Mouse (Mus musculus) central nervous system, embryonic 14 days (tissue): Measurements from ENCODE around the gene Usp48. TPM values are rescaled to one million over a fixed set of nuclear protein-coding genes. Genes with fewer than 3 reads are reported as not detected.

ENCODE experiments used
- polyA plus RNA-seq: library from polyadenylated mRNA; depleted of rRNA; stranded (reverse); fragments of >200 nt; gene quantifications from 2 replicates; pipeline ENCODE4 v1.2.3, GENCODE M21; 2012; rRNA removed

Gene Usp48
- polyA plus RNA-seq = 140 and 147 TPM in 2 replicates

GRCm38 (mm10) chr4:137593601-137594495 is at the start of gene Usp48:
Gene Usp48, plus strand, starts transcription at chr4:137593755.

DNA sequence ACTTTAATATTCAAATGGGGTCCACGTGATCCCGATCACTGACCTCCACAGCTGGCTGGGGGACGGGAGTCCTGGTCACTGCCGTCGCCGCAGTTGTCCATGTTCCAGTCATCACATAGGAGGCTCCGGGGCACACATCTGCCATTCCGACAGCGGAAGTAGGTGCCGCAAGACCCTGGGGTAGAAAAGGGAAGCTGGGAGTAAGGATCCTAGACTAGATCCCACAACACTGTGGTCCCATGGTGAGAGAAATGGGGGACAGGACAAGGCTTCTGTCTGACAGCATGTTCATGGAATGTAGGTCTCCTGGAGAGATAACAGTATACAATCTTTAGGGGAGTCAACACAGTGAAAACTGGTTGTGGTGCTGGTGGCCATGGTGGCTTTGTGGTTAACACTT is 19.1 kb upstream of the Usp48 start, which contains the start of gene Ldlrad2:
Ldlrad2 (minus strand) TSS at position 101 of the 400 bp plus-strand sequence.

GRCm38 (mm10) chr4:137664433-137664979 is 71.0 kb downstream of the Usp48 start, which contains the start of gene Rap1gap:
Gene Rap1gap, plus strand, starts transcription at chr4:137664726.

Other genes starting within 250 kb of the Usp48 start
- gene Cdc42, start 236.0 kb upstream of the Usp48 start, polyA plus RNA-seq = 426 and 432 TPM in 2 replicates
- gene Cela3a, start 184.0 kb upstream of the Usp48 start, polyA plus RNA-seq = not detected in 2 replicates
- gene Cela3b, start 163.2 kb upstream of the Usp48 start, polyA plus RNA-seq = not detected in 2 replicates
- gene 1700013G24Rik, start 140.5 kb upstream of the Usp48 start, polyA plus RNA-seq = not detected in 2 replicates
- gene Hspg2, start 125.0 kb upstream of the Usp48 start, polyA plus RNA-seq = 7.2 and 21.1 TPM in 2 replicates
- 0.33 and 0.58 TPM in 2 replicates for gene Ldlrad2, start 19.2 kb upstream of the Usp48 start, polyA plus RNA-seq
- gene Rap1gap, start 71.0 kb downstream of the Usp48 start, polyA plus RNA-seq = 69.6 and 88.3 TPM in 2 replicates
- gene Alpl, start 202.6 kb downstream of the Usp48 start, polyA plus RNA-seq = 13.1 and 18.2 TPM in 2 replicates